Mouse (Mus musculus) hematopoietic stem cell, adult 5-6 weeks (primary cell): ENCODE measurements around the gene Galnt15. TPM values are rescaled to one million over a fixed set of nuclear protein-coding genes. Genes with fewer than 3 reads are reported as not detected.
A peak's percentile ranks its signal among the peaks of the same experiment; 100 is the strongest.

Experiments
- ATAC-seq, 2 experiments: fragments of 125-278 bp in 1 of 2; replicated peaks in 1 of 2; 2 replicates each; pipeline ENCODE4 v1.8.0; 2016 to 2017; ENCODE audit warnings: inconsistent platforms in 2 of 2, mild to moderate bottlenecking in 2 of 2, moderate number of reproducible peaks in 2 of 2, low read depth in 1 of 2, moderate TSS enrichment in 1 of 2; ENCODE audit not compliant: low FRiP score in 2 of 2, poor library complexity in 2 of 2, severe bottlenecking in 2 of 2, insufficient read depth in 1 of 2, low TSS enrichment in 1 of 2
- total RNA-seq: library from RNA; stranded (forward); fragments of 172-1452, 232-1000 nt; gene quantifications from 2 replicates; pipeline ENCODE4 v1.2.3, GENCODE M21; 2017

Gene Galnt15
- total RNA-seq, 1 experiment from 2014 or later, result not detected

GRCm38 (mm10) chr14:32023891-32024290, 4.9 kb upstream of the Galnt15 start:
- ATAC-seq, result no peak

- ATAC-seq, result no peak
Observed at GRCm38 (mm10) chr14:32027218-32027617, 1.6 kb upstream of the Galnt15 start.

- no peak for ATAC-seq
Observed at GRCm38 (mm10) chr14:32029411-32029992, 713 bp downstream of the Galnt15 start.

GRCm38 (mm10) chr14:32030073-32030472, 1.3 kb downstream of the Galnt15 start:
- no peak for ATAC-seq

- ATAC-seq, result peak; percentile 56 to 81; a peak in 3 of 4 replicates
Observed at GRCm38 (mm10) chr14:32032522-32032921, 3.7 kb downstream of the Galnt15 start.

- no peak for ATAC-seq
Observed at GRCm38 (mm10) chr14:32036482-32036881, 7.7 kb downstream of the Galnt15 start.

GRCm38 (mm10) chr14:32037661-32038252, 9.0 kb downstream of the Galnt15 start:
- no peak for ATAC-seq

- ATAC-seq, result no peak
Observed at GRCm38 (mm10) chr14:32042108-32042507, 13.3 kb downstream of the Galnt15 start.

GRCm38 (mm10) chr14:32046357-32046756, 17.6 kb downstream of the Galnt15 start:
- ATAC-seq, result no peak

GRCm38 (mm10) chr14:32050171-32050570, 21.4 kb downstream of the Galnt15 start:
- ATAC-seq, result no peak

GRCm38 (mm10) chr14:32053895-32054294, 25.1 kb downstream of the Galnt15 start:
- no peak for ATAC-seq

GRCm38 (mm10) chr14:32054788-32055187, 26.0 kb downstream of the Galnt15 start:
- ATAC-seq, result no peak

- no peak for ATAC-seq
Observed at GRCm38 (mm10) chr14:32055781-32056180, 27.0 kb downstream of the Galnt15 start.

GRCm38 (mm10) chr14:32056675-32057074, 27.9 kb downstream of the Galnt15 start:
- no peak for ATAC-seq

GRCm38 (mm10) chr14:32057664-32058063, 28.9 kb downstream of the Galnt15 start:
- ATAC-seq, result no peak

GRCm38 (mm10) chr14:32061398-32061797, 32.6 kb downstream of the Galnt15 start:
- no peak for ATAC-seq

GRCm38 (mm10) chr14:32072807-32073206, 44.0 kb downstream of the Galnt15 start:
- no peak for ATAC-seq

- ATAC-seq, result peak; percentile 65 to 79
Observed at GRCm38 (mm10) chr14:32073211-32073685, 44.5 kb downstream of the Galnt15 start.

- no peak for ATAC-seq
Observed at GRCm38 (mm10) chr14:32073901-32074300, 45.1 kb downstream of the Galnt15 start.
